In the genomic region with DNA sequence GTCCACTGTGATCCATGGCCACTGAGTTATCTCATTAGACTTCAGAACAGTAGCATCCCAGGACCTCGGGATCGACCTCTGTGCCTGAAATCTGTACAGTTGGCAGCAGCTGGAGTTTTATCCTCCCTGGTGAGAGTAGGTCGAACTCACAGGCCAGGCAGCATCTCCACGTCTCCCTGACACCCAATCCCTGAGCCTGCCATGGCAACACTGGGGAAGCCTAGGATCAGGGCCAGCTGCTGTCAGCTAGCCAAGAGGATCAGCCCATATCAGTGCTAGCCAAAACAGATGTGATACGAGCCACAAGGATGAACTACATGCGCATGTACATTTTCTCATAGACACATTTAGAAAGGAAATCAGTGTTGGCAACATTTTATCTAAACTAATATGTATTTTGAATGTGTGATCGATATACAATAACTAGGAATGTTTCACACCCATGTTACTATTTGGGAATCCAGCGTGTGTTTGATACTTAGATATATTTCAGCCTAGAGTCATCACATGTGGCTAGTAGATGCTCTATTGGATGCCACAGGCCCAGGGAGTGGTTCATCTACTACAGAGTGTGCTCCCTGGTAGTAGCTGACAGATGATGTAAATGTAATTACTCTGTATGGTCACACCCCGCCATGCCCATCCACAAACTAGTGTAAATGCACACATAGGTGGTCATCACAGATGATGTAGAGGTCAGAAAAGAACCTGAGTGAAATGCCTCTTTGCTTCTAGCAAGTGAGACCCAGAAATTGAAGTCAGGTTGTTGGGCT, we compare ENCODE assay signal across 10 mouse cellular contexts.
DNase-seq lines count a peak whose midpoint lies in the region; ATAC-seq and TF ChIP-seq lines count a peak whose summit lies in the region.
"Had no signal": no experiment of that assay in that cellular context is flagged by ENCODE, and none has a peak within 500 bp of the region (broad histone marks: within the 10 kb centered on the region; RNA-seq: fewer than 3 reads in every experiment).

No protein-coding gene starts in this region.

- no peak for ATAC-seq in megakaryocyte progenitor cell, adult 5-6 weeks (replicated peaks; ENCODE audit: poor library complexity)

- intact Hi-C loops in gastrocnemius, adult 2 months (cut with DNase I), result no loop called here

- no peak overlapping the region for H3K27ac ChIP-seq in gastrocnemius, adult 2 months

- no peak overlapping the region for H3K4me3 ChIP-seq in gastrocnemius, adult 2 months

- no peak for TF ChIP-seq CTCF in gastrocnemius, adult 2 months (IDR thresholded peaks at IDR 0.05)

- peak; percentile 43 for DNase-seq in gastrocnemius, adult 2 months
- DNase-seq in gastrocnemius, adult 18-20 months (ENCODE audit: low spot score), result no peak
- peak; percentile 73 for DNase-seq in ovary, postnatal 36 days (ENCODE audit: low spot score)
- DNase-seq in ovary, postnatal 10 days (ENCODE audit: low spot score), result no peak
- DNase-seq in layer of hippocampus, postnatal 36 days, result peak; percentile 36 to 45
- peak; percentile 67 for DNase-seq in right cerebral cortex, postnatal 4 days
- no peak for DNase-seq in embryo, embryonic 10 days (ENCODE audit: low spot score)
- DNase-seq: lung, postnatal 4 days; thymus, postnatal 14 days had no signal

Comparison
In these comparisons a context has a peak if more than half of its experiments do, and no peak if none do; other contexts are left out.
1. DNase-seq: peak in gastrocnemius, adult 2 months (single experiment), ovary, postnatal 36 days (single experiment), layer of hippocampus, postnatal 36 days (2 of 2) and right cerebral cortex, postnatal 4 days (single experiment); none in gastrocnemius, adult 18-20 months (single experiment), ovary, postnatal 10 days (single experiment) and embryo, embryonic 10 days (single experiment).